Mouse (Mus musculus) kidney, postnatal 0 days (tissue): ENCODE data around the gene Rap1a. TPM values are rescaled to one million over a fixed set of nuclear protein-coding genes. Genes with fewer than 3 reads are reported as not detected.

Experiments used
- ATAC-seq: fragments of 200-750 bp; cut with Nextera tagmentation; replicated peaks from 2 replicates; pipeline ENCODE4 v1.8.0; 2017; ENCODE audit warnings: low read depth, moderate number of reproducible peaks, moderate TSS enrichment, moderate library complexity; ENCODE audit not compliant: low FRiP score
- DNase-seq: peaks from one replicate; pipeline ENCODE4 v3.0.0-alpha.2; 2016; ENCODE audit warnings: low spot score
- H3K27ac ChIP-seq: fragments of 300-500 bp; sonication (generic); 2 replicates; pipeline ENCODE4 v1.5.1; 2014; ENCODE audit warnings: mild to moderate bottlenecking
- H3K27me3 ChIP-seq: fragments of 300-500 bp; sonication (generic); 2 replicates; pipeline ENCODE4 v1.6.1; 2014; ENCODE audit warnings: low read length, mixed read lengths; ENCODE audit not compliant: insufficient read depth
- H3K36me3 ChIP-seq: fragments of 300-500 bp; sonication (generic); 2 replicates; pipeline ENCODE4 v1.6.1; 2014; ENCODE audit warnings: low read length, mixed read lengths; ENCODE audit not compliant: insufficient read depth
- H3K4me1 ChIP-seq: fragments of 300-500 bp; sonication (generic); replicated peaks from 2 replicates; pipeline ENCODE4 v1.6.1; 2014; ENCODE audit warnings: antibody characterized with exemption, low read length, mixed read lengths; ENCODE audit not compliant: insufficient read depth
- H3K4me2 ChIP-seq: fragments of 300-500 bp; sonication (generic); 2 replicates; pipeline ENCODE4 v1.6.1; 2014; ENCODE audit warnings: mild to moderate bottlenecking, low read length, moderate library complexity, mixed read lengths
- H3K4me3 ChIP-seq: fragments of 300-500 bp; sonication (generic); replicated peaks from 2 replicates; pipeline ENCODE4 v1.5.1; 2014; ENCODE audit warnings: low read depth, low read length
- H3K9ac ChIP-seq: fragments of 300-500 bp; sonication (generic); 2 replicates; pipeline ENCODE4 v1.6.1; 2014; ENCODE audit warnings: low read depth, low read length
- H3K9me3 ChIP-seq: fragments of 300-500 bp; sonication (generic); replicated peaks from 2 replicates; pipeline ENCODE4 v1.6.1; 2016; ENCODE audit warnings: low read length, inconsistent platforms, mixed read lengths
- CTCF ChIP-seq: IDR thresholded peaks from 2 replicates; pipeline ENCODE4 v1.5.1; 2016; ENCODE audit warnings: antibody characterized with exemption, low read depth, mild to moderate bottlenecking, moderate library complexity
- WGBS: fragments of 180-500 bp; shearing (Covaris S2); extraction: QIAGEN DNeasy Blood & Tissue Kit; methylation state at CpG from one replicate; pipeline ENCODE4 v1.1.7; 2014; 5-methylcytosine and 5-hydroxymethylcytosine counted together
- polyA plus RNA-seq: library from polyadenylated mRNA; unstranded; fragments of >200 nt; fragmentation: Nextera tagmentation; extraction: Ambion mirVana; gene quantifications from 2 replicates; pipeline ENCODE4 v1.2.1, GENCODE M21; 2015

Gene Rap1a
- polyA plus RNA-seq, 1 experiment from 2014 or later: 111 TPM

DNA sequence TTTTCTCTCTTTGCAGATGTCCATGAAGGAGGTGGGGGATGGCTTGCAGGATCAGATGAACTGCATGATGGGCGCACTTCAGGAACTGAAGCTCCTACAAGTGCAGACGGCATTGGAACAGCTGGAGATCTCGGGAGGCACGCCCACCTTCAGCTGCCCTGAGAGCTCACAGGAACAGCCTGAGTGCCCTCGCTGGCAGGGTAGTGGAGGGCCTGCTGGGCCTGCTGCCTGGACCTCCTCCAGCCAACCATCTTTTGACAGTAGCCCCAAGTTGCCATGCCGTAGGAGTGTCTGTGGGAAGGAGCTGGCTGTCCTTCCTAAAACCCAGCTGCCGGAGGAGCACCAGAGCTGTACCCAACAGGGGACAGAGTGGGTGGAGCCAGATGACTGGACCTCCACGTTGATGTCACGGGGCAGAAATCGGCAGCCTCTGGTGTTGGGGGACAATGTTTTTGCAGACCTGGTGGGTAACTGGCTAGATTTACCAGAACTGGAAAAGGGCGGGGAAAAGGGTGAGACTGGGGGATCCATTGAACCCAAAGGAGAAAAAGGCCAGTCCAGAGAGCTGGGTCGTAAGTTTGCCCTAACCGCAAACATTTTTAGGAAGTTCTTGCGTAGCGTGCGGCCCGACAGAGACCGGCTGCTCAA lies 84.7 kb downstream of the Rap1a start:
- no peak overlapping the region for H3K27ac ChIP-seq
- no peak overlapping the region for H3K9ac ChIP-seq
- H3K4me2 ChIP-seq: no peak overlapping the region
- H3K36me3 ChIP-seq: no peaks in the 10 kb centered on the region
- H3K4me1 ChIP-seq: no peaks in the 10 kb centered on the region
- no peak overlapping the region for H3K4me3 ChIP-seq
- H3K27me3 ChIP-seq: no peaks in the 10 kb centered on the region
- no peaks in the 10 kb centered on the region for H3K9me3 ChIP-seq
- DNase-seq (no peak), ATAC-seq (no peak)
- 64% methylated on average over 18 of the region's 18 CpGs for WGBS
- TF ChIP-seq CTCF: no peak

DNA sequence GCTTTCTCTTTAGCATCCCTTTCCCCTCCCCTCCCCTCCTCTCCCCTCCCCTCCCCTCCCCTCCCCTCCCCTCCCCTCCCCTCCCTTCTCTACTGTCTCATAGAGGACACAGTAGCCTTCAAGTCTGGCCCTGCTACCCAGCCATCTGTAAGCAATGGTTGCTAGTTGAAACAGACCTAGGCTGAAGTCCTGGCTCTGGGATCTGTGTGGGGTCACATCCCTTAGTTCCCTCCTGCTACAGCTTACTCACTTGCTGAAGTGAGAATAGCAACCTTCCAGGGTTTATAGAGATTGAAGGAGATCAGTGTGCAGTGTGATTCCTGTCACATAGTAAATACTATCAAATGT lies 86.3 kb downstream of the Rap1a start:
- no peak for TF ChIP-seq CTCF
- no peaks in the 10 kb centered on the region for H3K4me1 ChIP-seq
- H3K9me3 ChIP-seq: no peaks in the 10 kb centered on the region
- H3K27ac ChIP-seq: no peak overlapping the region
- H3K4me2 ChIP-seq: no peak overlapping the region
- no peak for ATAC-seq
- no peak overlapping the region for H3K4me3 ChIP-seq
- no peaks in the 10 kb centered on the region for H3K36me3 ChIP-seq
- no peak overlapping the region for H3K9ac ChIP-seq
- DNase-seq: no peak
- no peaks in the 10 kb centered on the region for H3K27me3 ChIP-seq

DNA sequence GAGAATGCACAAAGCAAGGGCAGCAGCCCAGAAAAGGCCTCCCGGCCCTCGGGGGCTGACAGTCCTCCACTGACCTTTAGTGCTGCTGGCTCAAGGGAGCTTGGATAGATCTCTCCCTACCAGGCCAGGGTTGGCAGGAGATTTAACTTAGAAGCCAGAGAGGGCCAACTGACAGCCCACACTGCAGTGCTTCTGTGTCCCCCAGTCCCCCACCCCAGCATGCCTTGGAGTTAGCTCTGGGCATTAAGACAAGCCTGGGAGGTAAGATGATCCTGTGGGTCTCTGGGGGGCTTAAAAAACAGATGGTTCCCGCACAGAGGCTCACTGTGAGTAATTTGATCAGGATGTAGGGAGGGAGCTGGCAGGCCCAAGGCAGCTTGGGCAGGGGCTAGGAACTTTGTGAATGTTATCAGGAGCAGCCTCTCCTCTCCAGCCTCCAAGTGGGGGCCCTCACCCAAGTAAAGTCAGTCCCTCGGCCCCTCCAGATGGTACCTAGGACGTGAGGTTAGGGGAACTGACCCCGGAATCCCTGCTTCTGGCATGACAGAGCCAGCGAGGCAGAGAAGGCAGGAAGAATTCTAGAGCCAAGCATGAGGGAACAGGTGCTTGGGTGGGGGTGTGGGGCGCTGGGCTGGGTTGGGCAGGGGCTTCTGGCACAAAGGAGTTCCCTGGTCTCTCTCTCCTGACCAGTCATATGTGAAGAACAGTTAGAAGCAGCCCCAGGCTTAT lies 86.9 kb downstream of the Rap1a start:
- Histone ChIP-seq H3K36me3 (no peaks in the 10 kb centered on the region), H3K9ac (no peak overlapping the region), H3K4me3 (no peak overlapping the region), H3K27ac (no peak overlapping the region), H3K4me2 (no peak overlapping the region), H3K27me3 (no peaks in the 10 kb centered on the region), H3K9me3 (no peaks in the 10 kb centered on the region), H3K4me1 (no peaks in the 10 kb centered on the region)
- no peak for TF ChIP-seq CTCF
- ATAC-seq (peak; percentile 48; the same call in 1 of the 2 replicates), DNase-seq (peak; percentile 73)
- 14% methylated on average over 8 of the region's 8 CpGs for WGBS

DNA sequence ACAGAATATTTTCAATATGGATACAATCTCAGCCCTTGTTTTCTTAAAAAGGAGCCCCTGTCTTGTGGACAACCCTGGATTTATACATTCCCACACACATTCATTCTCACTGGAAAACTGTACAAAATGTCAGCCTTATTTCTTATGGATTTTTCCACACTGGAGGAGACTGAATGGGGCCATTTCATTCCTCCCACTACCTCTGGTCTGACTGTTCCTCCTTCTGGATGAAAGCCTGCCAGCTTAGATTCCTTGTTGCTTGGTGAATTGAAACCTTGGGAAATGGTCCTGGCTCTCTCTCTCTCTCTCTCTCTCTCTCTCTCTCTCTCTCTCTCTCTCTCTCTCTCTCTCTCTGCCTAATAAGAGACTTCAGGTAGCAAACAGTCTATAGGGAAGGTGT lies 88.3 kb downstream of the Rap1a start:
- no peaks in the 10 kb centered on the region for H3K4me1 ChIP-seq
- no peak for TF ChIP-seq CTCF
- H3K9ac ChIP-seq: no peak overlapping the region
- H3K27ac ChIP-seq: no peak overlapping the region
- DNase-seq: no peak
- no peak overlapping the region for H3K4me2 ChIP-seq
- H3K4me3 ChIP-seq: no peak overlapping the region
- H3K9me3 ChIP-seq: no peaks in the 10 kb centered on the region
- no peak for ATAC-seq
- H3K27me3 ChIP-seq: no peaks in the 10 kb centered on the region
- H3K36me3 ChIP-seq: no peaks in the 10 kb centered on the region

DNA sequence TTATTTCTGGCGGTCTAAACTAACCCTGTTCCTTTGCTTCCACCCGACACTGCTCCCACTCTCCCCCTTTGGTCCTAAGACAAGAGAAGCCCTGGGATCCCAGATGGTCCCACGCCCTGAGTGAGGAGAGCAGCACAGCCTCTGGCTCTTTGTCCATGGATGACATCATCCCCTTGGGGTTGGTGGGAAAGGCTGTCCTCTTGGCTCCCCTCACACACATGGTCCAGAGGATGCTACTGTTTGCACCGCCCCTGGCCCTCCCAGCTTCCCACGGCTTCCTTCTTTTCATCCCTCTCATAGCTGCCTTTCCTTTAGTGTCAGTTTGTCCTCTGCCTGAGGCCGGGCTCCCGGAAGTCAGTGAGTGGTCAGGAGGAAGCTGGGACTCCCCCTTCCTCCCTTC lies 89.4 kb downstream of the Rap1a start:
- H3K9me3 ChIP-seq: no peaks in the 10 kb centered on the region
- no peak overlapping the region for H3K27ac ChIP-seq
- no peak overlapping the region for H3K9ac ChIP-seq
- H3K27me3 ChIP-seq: no peaks in the 10 kb centered on the region
- no peak overlapping the region for H3K4me2 ChIP-seq
- WGBS: 68% methylated on average over 7 of the region's 7 CpGs
- no peaks in the 10 kb centered on the region for H3K4me1 ChIP-seq
- ATAC-seq (no peak), DNase-seq (no peak)
- H3K36me3 ChIP-seq: no peaks in the 10 kb centered on the region
- TF ChIP-seq CTCF: no peak
- no peak overlapping the region for H3K4me3 ChIP-seq

DNA sequence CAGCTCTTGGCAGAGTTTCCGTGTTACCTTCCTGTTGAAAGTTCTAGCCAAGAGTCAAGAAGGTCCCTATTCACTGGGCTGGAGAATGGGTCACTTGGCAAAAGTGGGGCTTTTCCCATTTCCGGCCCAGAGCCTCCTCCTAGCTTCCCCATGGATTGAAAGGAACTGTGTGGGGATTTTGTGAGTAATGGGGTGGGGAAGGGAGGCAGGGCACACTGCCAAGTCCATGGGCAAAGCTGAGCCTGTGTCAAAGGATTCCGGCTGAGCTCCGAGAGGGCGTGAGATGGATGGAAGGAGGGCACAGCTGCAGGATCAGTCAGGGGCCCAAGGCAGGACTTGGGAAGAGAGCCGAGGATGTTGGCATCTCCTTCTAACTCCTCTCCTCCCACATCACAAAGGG lies 90.9 kb downstream of the Rap1a start:
- Histone ChIP-seq H3K27me3 (no peaks in the 10 kb centered on the region), H3K9me3 (no peaks in the 10 kb centered on the region), H3K9ac (no peak overlapping the region), H3K4me1 (no peaks in the 10 kb centered on the region), H3K4me2 (no peak overlapping the region), H3K27ac (no peak overlapping the region), H3K4me3 (no peak overlapping the region), H3K36me3 (no peaks in the 10 kb centered on the region)
- no peak for DNase-seq
- ATAC-seq: no peak
- WGBS: 60% methylated on average over 6 of the region's 6 CpGs
- no peak for TF ChIP-seq CTCF
